Mouse (Mus musculus) liver, adult 2 months (tissue): ENCODE measurements around the gene Eri3. TPM values are rescaled to one million over a fixed set of nuclear protein-coding genes. Genes with fewer than 3 reads are reported as not detected.

Source experiments
- DNase-seq: peaks from one replicate; pipeline ENCODE4 v3.0.0-alpha.2; 2011; ENCODE audit warnings: low read depth, low spot score; ENCODE audit errors: extremely low read depth
- H3K27ac ChIP-seq: fragments of 200-500 bp; replicated peaks from 2 replicates; pipeline ENCODE4 v1.5.1; 2012; ENCODE audit warnings: low read depth, mild to moderate bottlenecking, control low read depth, inconsistent platforms, low read length; ENCODE audit not compliant: insufficient read depth
- H3K27me3 ChIP-seq: fragments of 200-500 bp; 2 replicates; pipeline ENCODE4 v1.6.1; 2012; ENCODE audit warnings: mild to moderate bottlenecking, moderate library complexity, low read length, inconsistent platforms; ENCODE audit not compliant: control insufficient read depth, insufficient read depth
- H3K36me3 ChIP-seq: fragments of 200-500 bp; 2 replicates; pipeline ENCODE4 v1.6.1; 2012; ENCODE audit warnings: low read length, inconsistent platforms; ENCODE audit not compliant: control insufficient read depth, insufficient read depth
- H3K4me1 ChIP-seq: fragments of 200-500 bp; 2 replicates; pipeline ENCODE4 v1.6.1; 2011; ENCODE audit warnings: low read length; ENCODE audit not compliant: control insufficient read depth, insufficient read depth
- H3K4me3 ChIP-seq: fragments of 200-500 bp; 2 replicates; pipeline ENCODE4 v1.5.1; 2011; ENCODE audit warnings: low read depth, mild to moderate bottlenecking, control low read depth, low read length, moderate library complexity; ENCODE audit not compliant: insufficient read depth
- H3K79me2 ChIP-seq: fragments of 200-500 bp; 2 replicates; pipeline ENCODE4 v1.6.1; 2012; ENCODE audit warnings: inconsistent platforms, mild to moderate bottlenecking, low read length, moderate library complexity; ENCODE audit not compliant: control insufficient read depth, insufficient read depth
- H3K9ac ChIP-seq: fragments of 200-500 bp; 2 replicates; pipeline ENCODE4 v1.6.1; 2012; ENCODE audit warnings: low read depth, mild to moderate bottlenecking, control low read depth, inconsistent platforms, low read length
- CTCF ChIP-seq: fragments of 200-500 bp; IDR thresholded peaks from 2 replicates; pipeline ENCODE4 v1.5.1; 2011; ENCODE audit warnings: low read depth, low read length, control low read depth
- POLR2A ChIP-seq: fragments of 200-500 bp; IDR thresholded peaks from 2 replicates; pipeline ENCODE4 v1.6.1; 2011; ENCODE audit warnings: low read length, control low read depth; ENCODE audit not compliant: insufficient read depth; ENCODE audit errors: extremely low read depth
- WGBS: fragments of 180-500 bp; shearing (Covaris S2); methylation state at CpG from one replicate; pipeline ENCODE4 v1.1.7; 2018; 5-methylcytosine and 5-hydroxymethylcytosine counted together
- polyA plus RNA-seq: library from polyadenylated mRNA; depleted of rRNA; stranded (reverse); fragments of >200 nt; gene quantifications from 2 replicates; pipeline ENCODE4 v1.2.3, GENCODE M21; 2012
- total RNA-seq: library from RNA; depleted of rRNA; stranded (reverse); fragments of >200 nt; gene quantifications from 2 replicates; pipeline ENCODE4 v1.2.3, GENCODE M21; 2014

Gene Eri3
- total and polyA plus RNA-seq, 2 experiments, result 16.8 to 42.1 TPM

GRCm38 (mm10) chr4:117545448-117545847 lies 4.7 kb upstream of the Eri3 start:
- no peaks in the 10 kb centered on the region; the same call in 1 of the 2 replicates for H3K4me1 ChIP-seq
- H3K27me3 ChIP-seq, result no peaks in the 10 kb centered on the region
- no peak overlapping the region for H3K27ac ChIP-seq
- peaks cover 3% of the 10 kb centered on the region; the same call in 1 of the 2 replicates for H3K79me2 ChIP-seq
- no peak overlapping the region for H3K9ac ChIP-seq
- WGBS, result 84% methylated on average over 3 of the region's 3 CpGs
- no peak overlapping the region for H3K4me3 ChIP-seq
- no peaks in the 10 kb centered on the region for H3K36me3 ChIP-seq
- DNase-seq, result peak; percentile 28
- TF ChIP-seq CTCF (no peak), POLR2A (no peak)

- Histone ChIP-seq H3K36me3 (no peaks in the 10 kb centered on the region), H3K27me3 (no peaks in the 10 kb centered on the region), H3K4me1 (peaks cover 6% of the 10 kb centered on the region; the same call in 1 of the 2 replicates), H3K4me3 (no peak overlapping the region), H3K9ac (no peak overlapping the region), H3K27ac (no peak overlapping the region), H3K79me2 (peaks cover 12% of the 10 kb centered on the region; the same call in 1 of the 2 replicates)
- no peak for TF ChIP-seq POLR2A
- TF ChIP-seq CTCF, result no peak
- 88% methylated on average over 6 of the region's 6 CpGs for WGBS
- DNase-seq, result no peak
These were observed 3.5 kb upstream of the Eri3 start for GRCm38 (mm10) chr4:117546616-117547015.

DNA sequence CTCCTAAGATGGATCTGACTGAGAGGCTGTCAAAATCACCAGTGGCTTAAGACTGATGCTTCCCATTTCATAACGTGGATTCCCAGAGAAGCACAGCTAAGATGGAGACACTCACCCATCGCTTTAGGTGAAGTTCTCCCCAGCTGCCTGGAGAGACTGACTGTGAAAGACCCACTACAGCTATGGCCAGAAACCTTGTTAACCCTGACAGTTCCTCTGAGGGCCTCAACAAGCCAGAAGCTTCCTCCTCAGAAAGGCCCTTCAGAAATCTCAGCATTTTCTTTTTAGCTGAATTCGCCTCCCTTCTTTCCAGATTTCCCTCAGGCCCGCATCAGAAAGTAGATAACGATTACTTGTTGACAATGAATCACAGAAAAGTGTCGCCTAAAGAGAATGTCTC lies 589 bp upstream of the Eri3 start:
- Histone ChIP-seq H3K4me1 (peaks cover 7% of the 10 kb centered on the region; the same call in 1 of the 2 replicates), H3K4me3 (no peak overlapping the region), H3K27me3 (no peaks in the 10 kb centered on the region), H3K27ac (no peak overlapping the region), H3K36me3 (no peaks in the 10 kb centered on the region), H3K79me2 (peaks cover 12% of the 10 kb centered on the region; the same call in 1 of the 2 replicates), H3K9ac (no peak overlapping the region)
- 44% methylated on average over 6 of the region's 6 CpGs for whole genome bisulfite sequencing
- no peak for DNase-seq
- no peak for TF ChIP-seq CTCF
- no peak for TF ChIP-seq POLR2A

GRCm38 (mm10) chr4:117551144-117552000 lies 1.2 kb downstream of the Eri3 start:
- H3K27me3 ChIP-seq, result no peaks in the 10 kb centered on the region
- no peak for TF ChIP-seq POLR2A
- no peak for TF ChIP-seq CTCF
- H3K9ac ChIP-seq, result no peak overlapping the region; the same call in 1 of the 2 replicates
- peaks cover 16% of the 10 kb centered on the region; the same call in 1 of the 2 replicates for H3K79me2 ChIP-seq
- H3K36me3 ChIP-seq, result no peaks in the 10 kb centered on the region
- no peak overlapping the region for H3K27ac ChIP-seq
- H3K4me1 ChIP-seq, result peaks cover 7% of the 10 kb centered on the region; the same call in 1 of the 2 replicates
- DNase-seq, result peak; percentile 18
- H3K4me3 ChIP-seq, result peak overlapping the region; percentile 84
- WGBS, result 61% methylated on average over 8 of the region's 8 CpGs

GRCm38 (mm10) chr4:117555495-117555894 lies 5.3 kb downstream of the Eri3 start:
- WGBS, result 70% methylated on average over 2 of the region's 2 CpGs
- Histone ChIP-seq H3K27ac (no peak overlapping the region), H3K4me1 (peaks cover 7% of the 10 kb centered on the region; the same call in 1 of the 2 replicates), H3K36me3 (no peaks in the 10 kb centered on the region), H3K79me2 (peaks cover 13% of the 10 kb centered on the region; the same call in 1 of the 2 replicates), H3K9ac (no peak overlapping the region), H3K27me3 (no peaks in the 10 kb centered on the region), H3K4me3 (no peak overlapping the region)
- TF ChIP-seq CTCF, result no peak
- no peak for TF ChIP-seq POLR2A
- no peak for DNase-seq
